Mouse (Mus musculus): Measurements from ENCODE around the gene Tas2r143. TPM values are rescaled to one million over a fixed set of nuclear protein-coding genes. Genes with fewer than 3 reads are reported as not detected.

The Tas2r143 gene
- polyA plus RNA-seq (2014; fragmentation: Illumina TruSeq; extraction: RNeasy Lipid Tissue Mini Kit (QIAGEN cat#74804); ENCODE audit: insufficient read depth, low read depth, low replicate concordance) = not detected

DNA sequence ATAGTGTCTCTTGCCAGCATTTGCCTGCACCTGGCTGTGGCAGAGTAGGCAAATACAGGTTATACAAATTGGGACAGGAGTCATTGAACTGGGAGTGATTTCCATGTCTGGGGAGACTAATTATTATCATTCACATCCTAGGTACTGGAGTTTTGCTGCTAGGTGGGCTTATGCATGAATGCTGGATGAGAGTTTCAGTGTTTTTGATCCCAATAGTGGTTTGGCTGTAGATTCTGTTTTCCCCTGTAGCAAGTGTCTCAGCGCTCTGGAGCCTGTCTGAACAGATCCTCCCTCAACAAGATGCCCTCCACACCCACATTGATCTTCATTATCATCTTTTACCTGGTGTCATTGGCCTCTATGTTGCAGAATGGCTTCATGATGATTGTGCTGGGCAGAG lies at the start of gene Tas2r143:
Gene Tas2r143 (plus strand): TSS at position 301 of the 400 bp plus-strand sequence.

GRCm38 (mm10) chr6:42372816-42373547 lies 27.1 kb upstream of the Tas2r143 start, which contains the start of gene Epha1:
Gene Epha1 (minus strand): TSS chr6:42373268.

DNA sequence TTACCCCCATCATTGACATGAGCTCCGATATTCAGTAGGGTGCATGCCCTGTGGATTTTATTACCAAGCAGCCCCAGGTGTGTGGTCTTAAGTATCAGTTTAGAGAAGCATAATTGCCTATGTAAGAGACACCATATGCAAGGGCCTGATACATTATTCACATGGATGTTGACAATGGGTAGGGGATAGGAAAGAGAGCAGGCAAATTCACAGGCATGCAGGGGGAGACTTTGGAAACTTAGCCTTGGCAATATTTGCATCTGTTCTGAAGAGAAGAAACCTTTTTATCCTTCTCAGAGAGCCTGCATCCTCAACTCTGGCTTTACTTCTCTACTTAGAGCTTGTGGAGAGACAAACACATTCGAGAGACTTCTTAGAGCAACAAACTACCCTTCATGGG lies 5.1 kb downstream of the Tas2r143 start, which contains the start of gene Tas2r135:
Gene Tas2r135 (plus strand): TSS at position 301 of the 400 bp plus-strand sequence.

DNA sequence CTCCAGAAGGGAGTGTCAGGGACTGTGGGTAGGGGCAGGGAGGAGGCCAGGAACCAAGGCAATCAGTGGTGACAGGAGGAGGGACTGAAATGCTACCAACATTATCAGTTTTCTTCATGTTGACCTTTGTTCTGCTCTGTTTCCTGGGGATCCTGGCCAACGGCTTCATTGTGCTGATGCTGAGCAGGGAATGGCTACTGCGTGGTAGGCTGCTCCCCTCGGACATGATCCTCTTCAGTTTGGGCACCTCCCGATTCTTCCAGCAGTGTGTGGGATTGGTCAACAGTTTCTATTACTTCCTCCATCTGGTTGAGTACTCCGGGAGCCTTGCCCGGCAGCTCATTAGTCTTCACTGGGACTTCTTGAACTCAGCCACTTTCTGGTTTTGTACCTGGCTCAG lies 34.4 kb downstream of the Tas2r143 start, which contains the start of gene Tas2r126:
Gene Tas2r126 (plus strand): TSS at position 90 of the 400 bp plus-strand sequence.

Other genes with a start within 250 kb of the Tas2r143 start
- not detected for gene Tas2r144, start 184.9 kb upstream of the Tas2r143 start, polyA plus RNA-seq (2014; fragmentation: Illumina TruSeq; extraction: RNeasy Lipid Tissue Mini Kit (QIAGEN cat#74804); ENCODE audit: insufficient read depth, low read depth, low replicate concordance)
- 133 TPM for gene Gstk1, start 154.3 kb upstream of the Tas2r143 start, polyA plus RNA-seq (2014; fragmentation: Illumina TruSeq; extraction: RNeasy Lipid Tissue Mini Kit (QIAGEN cat#74804); ENCODE audit: insufficient read depth, low read depth, low replicate concordance)
- 6.4 TPM for gene Tmem139, start 138.3 kb upstream of the Tas2r143 start, polyA plus RNA-seq (2014; fragmentation: Illumina TruSeq; extraction: RNeasy Lipid Tissue Mini Kit (QIAGEN cat#74804); ENCODE audit: insufficient read depth, low read depth, low replicate concordance)
- gene Casp2, start 135.3 kb upstream of the Tas2r143 start, polyA plus RNA-seq (2014; fragmentation: Illumina TruSeq; extraction: RNeasy Lipid Tissue Mini Kit (QIAGEN cat#74804); ENCODE audit: insufficient read depth, low read depth, low replicate concordance) = 11.9 TPM
- gene Clcn1, start 113.6 kb upstream of the Tas2r143 start, polyA plus RNA-seq (2014; fragmentation: Illumina TruSeq; extraction: RNeasy Lipid Tissue Mini Kit (QIAGEN cat#74804); ENCODE audit: insufficient read depth, low read depth, low replicate concordance) = 0.08 TPM
- gene Fam131b, start 75.6 kb upstream of the Tas2r143 start, polyA plus RNA-seq (2014; fragmentation: Illumina TruSeq; extraction: RNeasy Lipid Tissue Mini Kit (QIAGEN cat#74804); ENCODE audit: insufficient read depth, low read depth, low replicate concordance) = 0.23 TPM
- 107 TPM for gene Zyx, start 50.6 kb upstream of the Tas2r143 start, polyA plus RNA-seq (2014; fragmentation: Illumina TruSeq; extraction: RNeasy Lipid Tissue Mini Kit (QIAGEN cat#74804); ENCODE audit: insufficient read depth, low read depth, low replicate concordance)
- gene Epha1, start 27.0 kb upstream of the Tas2r143 start, polyA plus RNA-seq (2014; fragmentation: Illumina TruSeq; extraction: RNeasy Lipid Tissue Mini Kit (QIAGEN cat#74804); ENCODE audit: insufficient read depth, low read depth, low replicate concordance) = 8.4 TPM
- not detected for gene Tas2r135, start 5.2 kb downstream of the Tas2r143 start, polyA plus RNA-seq (2014; fragmentation: Illumina TruSeq; extraction: RNeasy Lipid Tissue Mini Kit (QIAGEN cat#74804); ENCODE audit: insufficient read depth, low read depth, low replicate concordance)
- not detected for gene Tas2r126, start 34.3 kb downstream of the Tas2r143 start, polyA plus RNA-seq (2014; fragmentation: Illumina TruSeq; extraction: RNeasy Lipid Tissue Mini Kit (QIAGEN cat#74804); ENCODE audit: insufficient read depth, low read depth, low replicate concordance)
- gene Olfr458, start 65.0 kb downstream of the Tas2r143 start, polyA plus RNA-seq (2014; fragmentation: Illumina TruSeq; extraction: RNeasy Lipid Tissue Mini Kit (QIAGEN cat#74804); ENCODE audit: insufficient read depth, low read depth, low replicate concordance) = not detected
- gene Olfr457, start 76.1 kb downstream of the Tas2r143 start, polyA plus RNA-seq (2014; fragmentation: Illumina TruSeq; extraction: RNeasy Lipid Tissue Mini Kit (QIAGEN cat#74804); ENCODE audit: insufficient read depth, low read depth, low replicate concordance) = not detected
- gene Olfr456, start 87.0 kb downstream of the Tas2r143 start, polyA plus RNA-seq (2014; fragmentation: Illumina TruSeq; extraction: RNeasy Lipid Tissue Mini Kit (QIAGEN cat#74804); ENCODE audit: insufficient read depth, low read depth, low replicate concordance) = not detected
- gene Olfr455, start 147.3 kb downstream of the Tas2r143 start, polyA plus RNA-seq (2014; fragmentation: Illumina TruSeq; extraction: RNeasy Lipid Tissue Mini Kit (QIAGEN cat#74804); ENCODE audit: insufficient read depth, low read depth, low replicate concordance) = not detected
- not detected for gene Tcaf3, start 197.5 kb downstream of the Tas2r143 start, polyA plus RNA-seq (2014; fragmentation: Illumina TruSeq; extraction: RNeasy Lipid Tissue Mini Kit (QIAGEN cat#74804); ENCODE audit: insufficient read depth, low read depth, low replicate concordance)
- gene Tcaf2, start 245.0 kb downstream of the Tas2r143 start, polyA plus RNA-seq (2014; fragmentation: Illumina TruSeq; extraction: RNeasy Lipid Tissue Mini Kit (QIAGEN cat#74804); ENCODE audit: insufficient read depth, low read depth, low replicate concordance) = 2.5 TPM

All from lung, adult 10 weeks (tissue).